Mouse (Mus musculus): ENCODE results near the gene Fam126a.

DNA sequence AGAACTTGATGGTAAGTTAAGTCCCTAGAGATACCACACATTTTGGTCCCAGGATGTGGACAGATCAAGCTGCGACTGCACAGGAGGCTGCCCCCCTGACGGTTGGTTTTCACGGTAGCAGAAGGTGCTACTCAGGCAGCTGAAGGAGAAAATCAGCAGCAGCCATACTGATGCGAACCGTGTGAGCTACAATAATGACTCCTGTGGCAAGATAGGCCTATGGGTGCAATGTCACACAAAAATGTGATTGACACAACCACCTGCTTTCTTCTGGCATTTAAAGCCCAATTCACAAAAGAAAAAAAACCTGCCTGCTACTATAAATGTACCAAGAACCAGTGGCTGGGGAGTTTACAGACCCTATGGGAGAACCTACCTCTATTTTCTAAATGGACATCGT lies 32.5 kb upstream of the Fam126a start:
- no peak for TF ChIP-seq CEBPB (IDR thresholded peaks at IDR 0.05; ENCODE audit: insufficient read depth, poor library complexity, severe bottlenecking)
- no peak for TF ChIP-seq POLR2A (IDR thresholded peaks at IDR 0.05; ENCODE audit: insufficient read length, low read depth)
- TF ChIP-seq TCF12 (IDR thresholded peaks at IDR 0.05; ENCODE audit: insufficient read depth, poor library complexity, severe bottlenecking), result no peak
- no peak for TF ChIP-seq MAX (IDR thresholded peaks at IDR 0.05; ENCODE audit: low read depth)
- no peak for TF ChIP-seq POLR2AphosphoS2 (IDR thresholded peaks at IDR 0.05; ENCODE audit: insufficient read length, low read depth)
- TF ChIP-seq MYOG (IDR thresholded peaks at IDR 0.05; ENCODE audit: control insufficient read depth in 1 of 3, insufficient read depth in 1 of 3, insufficient read length in 2 of 3, low read depth in 2 of 3), result no peak
- no peak for TF ChIP-seq E2F4 (IDR thresholded peaks at IDR 0.05; ENCODE audit: insufficient read depth)
- no peak for TF ChIP-seq SRF (IDR thresholded peaks at IDR 0.05; ENCODE audit: control insufficient read depth, insufficient read length, low read depth)
- TF ChIP-seq MYOD1 (IDR thresholded peaks at IDR 0.05; ENCODE audit: control insufficient read depth in 1 of 3, insufficient read length in 2 of 3, low read depth in 2 of 3), result peak in 2 of 3 experiments; percentile 56 to 70
- no peak for TF ChIP-seq USF1 (IDR thresholded peaks at IDR 0.05; ENCODE audit: low read depth)
- TF ChIP-seq TCF3 (IDR thresholded peaks at IDR 0.05; ENCODE audit: insufficient read length, low read depth), result no peak

Data from myocyte (in vitro differentiated cells).